Mouse (Mus musculus) megakaryocyte, embryonic 14.5 days (primary cell): ENCODE results near the gene Zxdb. TPM values are rescaled to one million over a fixed set of nuclear protein-coding genes. Genes with fewer than 3 reads are reported as not detected.

Source experiments
- H3K27me3 ChIP-seq: replicated peaks from 2 replicates; pipeline ENCODE3; 2012; ENCODE audit warnings: inconsistent platforms
- H3K36me3 ChIP-seq: replicated peaks from 2 replicates; pipeline ENCODE3; 2012; ENCODE audit warnings: low read length, inconsistent platforms, mixed read lengths
- H3K4me1 ChIP-seq: 2 replicates; pipeline ENCODE4 v1.6.1; 2012; ENCODE audit warnings: inconsistent platforms
- H3K4me3 ChIP-seq: replicated peaks from 2 replicates; pipeline ENCODE3; 2012; ENCODE audit warnings: moderate library complexity, mild to moderate bottlenecking, inconsistent platforms
- H3K9me3 ChIP-seq: 2 replicates; pipeline ENCODE4 v1.6.1; 2012; ENCODE audit warnings: inconsistent platforms
- FLI1 ChIP-seq: IDR thresholded peaks from 2 replicates; pipeline ENCODE4 v1.6.1; 2012; ENCODE audit warnings: low read length, inconsistent platforms, mixed read lengths
- GATA1 ChIP-seq: IDR thresholded peaks from 3 replicates; pipeline ENCODE4 v1.6.1; 2012; ENCODE audit warnings: mixed read lengths, low read length, inconsistent platforms, borderline replicate concordance
- polyA plus RNA-seq: library from polyadenylated mRNA; stranded (reverse); fragments of >175 nt; gene quantifications from 2 replicates; pipeline ENCODE4 v1.2.3, GENCODE M21; 2012; ENCODE audit warnings: low replicate concordance; ENCODE audit not compliant: insufficient read depth

The Zxdb gene
- polyA plus RNA-seq, 1 experiment: 0.07 TPM

DNA sequence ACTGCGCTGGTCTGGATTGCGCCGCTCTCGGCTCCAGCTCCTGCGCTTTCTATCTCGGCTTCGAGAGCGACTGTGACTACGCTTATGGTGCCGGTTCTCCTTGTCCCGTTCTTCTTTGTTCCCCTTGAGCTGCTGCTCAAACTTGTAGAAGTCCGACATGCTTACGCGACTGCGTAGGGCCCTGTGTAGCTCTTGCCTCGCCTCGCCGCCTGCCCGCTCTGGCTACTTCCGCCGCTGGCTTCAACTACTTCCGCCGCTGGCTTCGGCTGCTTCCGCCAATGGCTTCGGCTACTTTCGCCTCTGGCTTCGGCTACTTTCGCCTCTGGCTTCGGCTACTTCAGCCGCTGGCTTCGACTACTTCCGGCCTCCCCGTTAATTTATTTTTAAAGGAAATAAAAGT lies 49.5 kb downstream of the Zxdb start:
- peaks cover 8% of the 10 kb centered on the region for H3K27me3 ChIP-seq
- H3K4me3 ChIP-seq: no peak overlapping the region
- TF ChIP-seq FLI1 (no peak), GATA1 (no peak)
- H3K36me3 ChIP-seq: no peaks in the 10 kb centered on the region
- peaks cover 10% of the 10 kb centered on the region for H3K9me3 ChIP-seq
- no peaks in the 10 kb centered on the region for H3K4me1 ChIP-seq

Other genes with a start within 250 kb of the Zxdb start
- 4.3 and 5.2 TPM in 2 replicates for gene Maged1, start 182.4 kb upstream of the Zxdb start, polyA plus RNA-seq
- 1.2 and 2.6 TPM in 2 replicates for gene Gspt2, start 88.5 kb upstream of the Zxdb start, polyA plus RNA-seq